Mouse (Mus musculus): Measurements from ENCODE around the gene Gm44502. TPM values are rescaled to one million over a fixed set of nuclear protein-coding genes. Genes with fewer than 3 reads are reported as not detected.

Gm44502 gene
- total RNA-seq (2022) = 1 to 10 TPM in 2 of 4 experiments, under 1 TPM in 2; 0.81 to 2.2 (median 1.0) TPM

DNA sequence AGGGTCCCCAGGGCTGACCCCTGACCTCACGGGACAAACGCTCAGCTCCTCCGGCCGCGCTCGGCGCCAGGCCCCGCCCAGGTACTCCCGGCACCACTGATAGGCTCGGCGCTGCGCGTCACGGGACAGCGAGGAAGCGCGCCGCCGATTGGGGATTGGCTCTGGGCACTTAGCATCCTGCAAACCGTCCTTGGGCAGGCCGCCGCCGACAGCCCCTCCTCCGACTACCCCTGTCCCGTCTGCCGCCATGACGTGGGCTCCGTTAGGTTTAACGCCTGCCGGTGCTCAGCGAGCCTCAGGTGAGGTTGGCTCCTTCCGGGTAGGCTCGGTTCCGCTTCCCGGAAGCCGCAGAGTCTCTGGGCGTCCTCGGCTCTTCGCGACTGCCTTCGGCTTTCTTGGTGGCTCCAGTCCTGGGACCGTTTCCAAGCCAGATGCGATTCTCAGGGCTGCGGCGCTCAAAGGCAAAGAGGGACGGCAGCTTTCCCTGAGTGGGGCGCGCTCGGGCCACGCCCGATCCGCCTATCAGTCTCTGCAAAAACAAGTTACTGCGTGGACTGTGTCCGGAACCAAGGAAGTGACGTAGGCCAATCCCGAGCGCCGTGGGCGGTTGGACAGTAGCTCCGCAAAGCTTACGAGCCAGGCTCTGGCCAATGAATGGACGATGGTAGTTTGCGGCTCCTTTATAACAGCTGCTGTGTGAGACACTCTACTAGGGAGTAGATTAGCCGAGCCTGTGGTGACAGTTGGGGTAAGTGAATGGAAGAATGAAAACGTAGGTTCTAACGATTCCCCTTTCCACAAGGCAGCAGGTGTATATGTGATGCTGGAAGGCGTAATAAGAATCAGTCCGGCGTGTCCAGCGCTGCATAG is at the start of gene Gm44502, which contains the start of the genes C730034F03Rik and Chkb:
Gene Gm44502, minus strand, starts transcription at position 345 of the 870 bp plus-strand sequence.
Gene C730034F03Rik, plus strand, starts transcription at position 238 of the 870 bp plus-strand sequence.
Gene Chkb, minus strand, starts transcription at position 557 of the 870 bp plus-strand sequence.
- DNase-seq (ENCODE audit: low spot score in 2 of 2) = peak; percentile 84 to 91

DNA sequence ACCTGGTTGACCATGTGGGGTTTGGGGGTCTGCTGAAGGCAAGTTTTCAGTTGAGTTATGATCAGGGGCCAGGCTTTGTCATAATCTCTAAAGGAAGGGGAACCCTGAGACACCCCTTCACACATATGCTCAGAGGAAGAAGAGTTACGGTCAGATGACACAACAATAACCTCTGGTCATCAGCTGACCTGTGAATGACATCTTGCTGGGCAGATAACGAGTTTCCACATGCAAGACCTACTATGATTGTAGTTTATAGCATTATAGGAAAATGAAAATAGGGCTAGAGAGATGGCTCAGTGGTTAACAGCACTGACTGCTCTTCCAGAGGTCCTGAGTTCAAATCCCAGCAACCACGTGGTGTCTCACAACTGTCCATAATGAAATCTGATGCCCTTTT is 49.1 kb upstream of the Gm44502 start:
- DNase-seq (ENCODE audit: low spot score in 2 of 2) = no peak

DNA sequence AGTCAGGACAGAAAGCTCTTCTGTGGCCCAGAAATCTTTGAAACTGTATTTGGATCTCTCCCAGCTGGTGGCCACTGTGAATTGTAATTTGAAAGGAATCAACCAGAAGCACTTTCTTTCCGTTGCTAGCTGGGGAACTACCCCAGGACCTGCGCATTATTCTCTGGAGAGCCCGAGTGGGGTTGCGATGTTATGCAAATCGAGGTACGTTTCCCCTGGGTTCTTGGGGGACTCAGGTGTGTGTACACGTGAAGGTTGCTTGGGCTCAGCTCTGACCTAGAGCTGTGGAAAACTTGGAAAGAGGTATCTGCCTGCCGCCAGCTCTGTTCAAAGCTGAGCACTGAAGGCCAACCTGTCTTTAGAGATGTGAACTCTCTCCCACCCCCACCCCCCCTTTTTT is 48.3 kb upstream of the Gm44502 start:
- DNase-seq (ENCODE audit: low spot score in 2 of 2) = no peak

DNA sequence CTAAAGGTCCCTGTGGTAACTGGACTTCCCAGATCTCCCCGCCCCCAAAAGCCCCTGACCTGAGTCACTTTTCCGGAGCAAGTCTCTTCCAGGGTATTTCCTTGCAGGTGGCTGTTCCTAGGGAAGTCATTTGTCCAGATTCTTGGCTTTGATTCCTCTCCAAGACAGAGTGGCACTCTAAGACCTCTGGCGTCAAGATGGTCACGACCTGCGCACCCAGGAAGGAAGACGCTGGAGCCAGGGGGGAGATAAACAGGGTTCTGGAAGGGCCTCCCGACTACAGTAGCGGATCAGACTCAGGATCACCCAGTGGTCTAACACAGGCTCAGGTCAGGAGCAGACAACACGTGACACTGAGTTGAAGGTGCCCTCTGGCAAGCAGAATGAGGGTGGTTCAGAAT is 47.6 kb upstream of the Gm44502 start, which contains the start of gene Arsa:
Gene Arsa, minus strand, starts transcription at position 335 of the 401 bp plus-strand sequence.
- DNase-seq (ENCODE audit: low spot score in 2 of 2) = no peak

DNA sequence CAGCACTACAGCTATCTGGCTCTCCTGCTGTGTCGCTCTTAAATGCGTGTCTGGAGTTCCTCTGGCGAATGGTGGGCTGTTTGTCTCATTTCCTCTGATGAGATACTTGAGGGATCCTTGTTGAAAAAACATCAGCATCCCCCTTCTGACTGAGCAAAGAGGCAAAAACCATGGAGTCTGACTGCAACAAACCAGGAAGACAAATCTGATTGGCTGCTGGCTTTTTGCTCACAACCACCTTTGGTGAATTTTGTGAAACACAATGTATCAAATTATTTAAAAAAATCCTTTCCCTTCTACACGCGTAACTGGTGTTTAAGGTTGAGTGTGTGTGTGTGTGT is 46.9 kb upstream of the Gm44502 start:
- DNase-seq (ENCODE audit: low spot score in 2 of 2) = no peak

DNA sequence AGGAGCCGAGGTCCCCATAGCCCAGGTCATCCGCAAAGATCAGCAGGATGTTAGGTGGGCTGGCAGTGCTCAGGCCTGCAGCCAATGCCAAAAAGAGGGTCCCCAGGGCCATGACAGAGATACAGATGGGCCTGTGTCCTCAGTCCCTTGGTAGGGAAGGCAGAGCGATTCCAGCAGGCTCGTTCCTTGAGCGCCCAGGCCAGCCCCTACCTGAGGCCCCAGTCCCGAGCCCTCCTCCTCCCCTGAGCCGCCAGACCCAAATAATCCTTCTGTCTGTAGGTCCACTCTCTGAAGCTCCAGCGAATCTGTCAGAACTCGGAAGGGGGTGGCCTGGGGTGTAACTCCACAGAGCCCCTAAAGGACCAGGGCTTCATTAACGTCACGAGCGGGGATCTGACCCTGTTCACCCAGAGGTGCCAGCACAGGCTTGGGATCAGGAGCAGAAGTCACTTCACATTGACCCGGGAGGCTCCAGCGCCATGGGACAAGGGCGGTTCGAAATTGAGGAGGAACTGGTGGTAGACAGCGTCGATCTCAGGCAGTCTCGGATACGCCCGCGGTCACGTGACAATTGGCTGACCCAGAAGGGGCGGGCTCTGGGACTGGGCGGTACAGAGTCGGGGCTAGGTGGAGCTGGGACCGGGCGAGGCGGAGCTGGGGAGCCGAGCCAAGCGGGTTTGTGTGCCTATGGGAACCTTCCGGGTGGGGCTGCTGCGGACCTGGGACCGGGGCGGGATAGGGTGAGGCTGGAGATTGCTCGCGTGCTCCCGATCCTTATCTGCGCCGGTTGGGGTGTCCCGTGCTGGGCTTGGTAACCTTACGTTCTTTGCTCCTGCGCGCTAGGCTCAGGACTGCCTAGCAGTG is 46.3 kb upstream of the Gm44502 start:
- peak; percentile 92 for DNase-seq (ENCODE audit: low spot score in 2 of 2)

DNA sequence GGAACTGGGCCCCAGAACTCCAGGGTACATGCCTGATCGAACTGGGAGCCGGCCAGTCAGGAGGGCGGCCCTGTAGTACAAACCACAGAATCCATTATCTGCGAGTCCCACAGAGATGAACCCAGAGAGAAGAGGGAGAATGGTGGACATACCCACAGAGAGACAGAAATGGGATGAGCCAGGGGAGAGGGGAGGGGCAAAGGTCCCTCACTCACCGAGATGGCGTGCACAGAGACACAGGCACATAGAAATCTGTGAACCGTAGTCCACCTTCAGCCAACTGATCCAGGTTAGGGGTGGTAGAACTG is 45.8 kb upstream of the Gm44502 start:
- no peak for DNase-seq (ENCODE audit: low spot score in 2 of 2)

DNA sequence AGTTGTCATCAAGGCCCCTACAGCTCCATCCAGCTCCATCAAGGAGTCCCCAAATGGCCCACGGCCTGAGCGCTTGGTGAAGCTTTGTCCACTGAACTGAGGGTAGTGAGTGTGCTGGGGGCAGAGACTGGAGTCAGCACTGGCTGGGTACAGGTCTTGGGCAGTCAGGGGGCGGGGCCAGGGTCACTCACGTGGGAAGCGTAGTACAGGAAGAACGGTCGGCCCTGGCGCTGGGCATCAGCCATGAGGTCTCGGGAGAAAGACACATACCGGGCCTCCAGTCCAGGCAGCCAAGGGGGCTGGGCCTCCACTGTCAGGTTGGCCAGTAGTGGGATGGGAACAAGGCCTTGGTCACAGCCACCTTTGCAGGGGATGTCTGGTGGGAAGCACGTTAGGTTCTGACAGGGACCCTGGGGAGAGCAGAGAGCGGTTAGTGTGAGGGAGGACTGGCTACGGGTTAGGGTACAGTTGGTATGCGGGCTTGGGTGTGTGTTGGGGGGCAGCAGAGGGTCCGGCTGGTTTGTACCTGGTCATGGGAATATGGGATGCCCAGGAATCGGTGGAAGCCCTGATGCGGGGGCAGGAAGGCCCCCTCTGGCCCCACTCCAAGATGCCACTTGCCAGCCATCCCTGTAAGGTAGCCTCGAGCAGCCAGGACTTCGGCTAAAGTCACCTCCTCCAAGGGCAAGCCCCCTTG is 45.2 kb upstream of the Gm44502 start:
- no peak for DNase-seq (ENCODE audit: low spot score in 2 of 2)

DNA sequence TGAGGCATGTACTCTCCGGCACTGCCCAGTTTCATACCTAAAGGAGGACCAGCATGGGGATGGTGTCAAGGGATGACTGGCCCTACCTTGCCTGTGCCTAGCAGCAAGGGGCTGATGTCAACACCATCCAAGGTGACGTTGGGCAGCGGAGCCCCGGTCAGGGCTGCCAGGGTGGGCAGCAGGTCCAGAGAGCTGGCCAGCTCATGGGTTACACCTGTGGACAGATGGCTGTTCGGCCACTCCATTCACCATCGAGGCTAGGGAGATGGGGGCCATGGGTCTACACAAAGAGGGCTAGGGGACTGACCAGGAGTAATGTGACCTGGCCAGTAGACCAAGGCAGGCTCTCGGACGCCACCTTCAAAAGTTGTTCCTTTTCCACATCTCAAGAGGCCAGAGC is 44.4 kb upstream of the Gm44502 start:
- no peak for DNase-seq (ENCODE audit: low spot score in 2 of 2)

DNA sequence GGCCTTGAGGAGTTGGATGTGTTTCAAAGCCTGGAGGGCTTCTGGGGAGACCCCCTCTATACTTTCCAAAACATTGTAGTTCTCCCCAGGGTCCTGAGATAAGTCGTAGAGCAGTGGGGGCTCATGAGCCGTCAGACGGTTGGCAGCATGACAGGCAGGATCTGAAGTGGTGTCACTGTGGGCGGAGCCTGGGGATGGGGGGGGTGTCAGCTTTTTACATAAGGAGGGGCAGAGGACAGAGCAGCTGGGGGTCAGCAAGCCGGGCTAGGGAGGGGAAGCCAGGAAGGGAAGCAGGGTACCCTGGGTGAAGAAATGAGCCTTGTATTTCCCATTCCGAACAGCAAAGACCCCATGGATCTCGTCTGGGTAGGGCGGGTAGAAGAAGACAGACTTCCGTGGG is 43.9 kb upstream of the Gm44502 start:
- DNase-seq (ENCODE audit: low spot score in 2 of 2) = no peak

DNA sequence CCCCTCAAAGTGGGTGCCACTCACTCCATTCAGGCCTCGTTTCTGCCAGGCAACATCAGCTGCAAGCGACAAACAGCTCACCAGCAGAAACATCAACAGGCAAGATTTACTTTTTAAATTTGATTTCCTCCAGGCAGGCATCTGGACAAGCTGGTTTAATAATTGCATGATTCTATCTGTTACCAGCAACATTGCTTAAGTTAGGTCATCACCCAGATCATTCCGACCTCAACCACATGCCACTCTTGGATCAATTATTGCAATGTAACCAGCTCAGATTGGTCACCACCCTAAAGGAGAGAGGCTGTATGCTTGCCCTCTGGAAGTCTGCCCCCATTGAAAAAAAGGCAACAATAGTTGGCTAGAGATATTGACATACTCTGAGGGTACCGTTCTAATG is 42.0 kb upstream of the Gm44502 start:
- no peak for DNase-seq (ENCODE audit: low spot score in 2 of 2)

DNA sequence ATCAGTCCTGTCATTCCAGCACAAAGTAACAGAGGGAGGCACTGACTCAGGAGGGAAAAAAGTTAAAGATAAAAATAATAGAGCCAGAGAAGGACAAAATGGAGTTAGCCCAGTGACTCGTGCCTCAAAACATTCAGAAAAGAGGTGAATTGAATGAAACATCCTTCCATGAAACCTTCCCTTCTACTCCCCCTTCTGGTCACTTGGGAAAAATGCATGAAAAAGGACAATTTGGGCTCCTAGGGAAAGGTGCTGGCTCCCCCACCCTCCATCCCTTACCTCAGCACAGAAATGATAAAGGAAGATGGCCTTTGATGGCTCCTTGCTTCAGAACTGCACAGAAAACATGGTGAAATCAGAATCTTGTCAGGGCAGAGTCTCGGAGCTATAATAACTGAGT is 39.1 kb upstream of the Gm44502 start:
- no peak for DNase-seq (ENCODE audit: low spot score in 2 of 2)

DNA sequence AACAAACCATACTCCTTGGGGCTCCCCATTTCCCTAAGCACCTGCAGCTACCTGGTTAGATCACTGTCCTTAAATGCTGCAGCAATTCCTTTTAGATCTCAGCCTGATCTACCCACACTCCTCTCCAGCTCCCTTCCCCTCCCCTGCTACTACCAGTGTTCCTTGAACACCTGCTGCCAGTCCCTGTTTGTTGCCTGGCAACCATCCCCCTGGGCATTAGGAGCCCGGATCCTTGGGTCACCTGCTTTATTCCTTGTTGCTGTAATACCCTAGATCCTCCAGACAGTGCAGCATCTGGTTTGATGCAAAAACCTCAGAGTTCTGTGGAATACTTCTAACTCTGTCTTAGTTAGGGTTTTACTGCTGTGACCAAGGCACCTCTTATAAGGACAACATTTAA is 35.6 kb upstream of the Gm44502 start:
- DNase-seq (ENCODE audit: low spot score in 2 of 2) = no peak

DNA sequence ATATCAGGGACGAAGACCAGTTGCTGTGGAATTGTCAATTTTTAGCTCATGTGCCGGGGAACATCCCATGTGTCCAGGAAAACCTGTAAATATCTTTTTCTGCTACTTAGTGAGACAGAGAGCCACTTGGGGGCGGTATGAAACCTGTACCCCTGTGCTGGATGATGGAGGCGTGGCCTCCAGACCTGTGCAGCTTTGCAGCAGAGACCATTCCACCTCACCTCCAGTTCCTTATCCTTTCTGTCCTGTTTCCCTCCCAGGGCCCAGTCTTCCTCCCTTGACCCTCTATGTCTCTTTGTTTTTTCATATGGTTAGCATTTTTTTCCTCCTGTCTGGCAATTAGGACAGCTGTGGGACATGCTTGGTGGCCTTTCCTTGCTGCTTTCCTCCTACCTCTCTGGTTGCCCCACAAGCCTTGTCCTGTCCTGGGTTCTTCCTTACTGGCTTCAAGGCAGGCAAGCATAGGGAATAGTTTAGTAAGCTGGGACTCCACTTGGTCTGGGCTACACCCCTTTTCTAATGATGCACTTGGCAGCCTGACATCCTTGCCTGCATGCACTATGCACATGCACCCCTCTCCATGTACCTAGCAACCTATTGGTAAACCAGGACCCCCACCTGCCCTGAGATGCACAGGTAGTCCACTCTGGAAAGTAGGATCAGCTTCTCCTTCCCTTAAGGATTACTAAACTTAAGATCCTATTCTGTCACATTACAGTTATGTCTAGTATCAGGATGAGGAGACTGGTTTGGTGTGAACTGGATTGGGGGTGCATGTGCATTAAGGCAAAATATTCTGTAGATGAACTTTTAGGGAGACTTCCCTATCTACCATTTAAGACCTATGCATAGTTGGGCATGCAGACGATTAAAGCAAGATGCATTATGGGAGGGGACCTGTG is 34.1 kb upstream of the Gm44502 start:
- no peak for DNase-seq (ENCODE audit: low spot score in 2 of 2)

DNA sequence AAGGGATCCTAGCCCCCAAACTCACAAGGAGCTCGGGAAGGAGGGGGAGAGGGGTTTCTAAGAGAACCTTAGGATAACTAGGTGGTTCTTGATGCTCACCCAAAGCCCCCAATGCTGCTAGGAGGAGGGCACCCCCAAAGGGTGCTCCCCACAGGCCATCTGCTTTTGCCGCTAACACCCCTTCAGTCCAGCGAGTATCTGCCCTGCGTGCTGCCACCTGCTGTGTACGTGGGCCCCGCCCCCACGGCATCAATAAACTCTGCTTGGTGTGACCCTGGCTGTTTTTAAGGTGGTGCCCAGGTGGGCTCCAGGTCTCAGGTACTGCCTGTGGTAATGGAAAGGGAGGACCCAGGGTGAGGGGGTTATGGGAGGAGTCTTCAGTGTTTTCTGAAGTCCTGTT is 32.7 kb upstream of the Gm44502 start:
- DNase-seq (ENCODE audit: low spot score in 2 of 2) = no peak

DNA sequence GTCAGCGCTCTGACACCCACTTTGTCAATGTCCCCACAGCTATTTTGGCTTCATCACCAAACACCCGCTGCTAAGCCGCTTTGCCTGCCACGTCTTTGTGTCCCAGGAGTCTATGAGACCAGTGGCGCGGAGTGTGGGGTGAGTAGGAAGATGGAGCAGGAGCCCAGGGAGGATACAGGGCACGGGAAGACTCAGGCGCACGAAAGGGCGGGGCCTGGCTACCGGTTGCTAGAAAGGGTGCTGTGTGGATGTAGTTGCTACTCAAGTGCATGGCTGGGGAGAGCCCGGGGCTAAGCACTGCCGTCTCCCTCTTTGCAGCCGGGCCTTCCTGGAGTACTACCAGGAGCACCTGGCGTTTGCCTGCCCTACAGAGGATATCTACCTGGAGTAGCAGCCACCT is 31.8 kb upstream of the Gm44502 start:
- no peak for DNase-seq (ENCODE audit: low spot score in 2 of 2)

DNA sequence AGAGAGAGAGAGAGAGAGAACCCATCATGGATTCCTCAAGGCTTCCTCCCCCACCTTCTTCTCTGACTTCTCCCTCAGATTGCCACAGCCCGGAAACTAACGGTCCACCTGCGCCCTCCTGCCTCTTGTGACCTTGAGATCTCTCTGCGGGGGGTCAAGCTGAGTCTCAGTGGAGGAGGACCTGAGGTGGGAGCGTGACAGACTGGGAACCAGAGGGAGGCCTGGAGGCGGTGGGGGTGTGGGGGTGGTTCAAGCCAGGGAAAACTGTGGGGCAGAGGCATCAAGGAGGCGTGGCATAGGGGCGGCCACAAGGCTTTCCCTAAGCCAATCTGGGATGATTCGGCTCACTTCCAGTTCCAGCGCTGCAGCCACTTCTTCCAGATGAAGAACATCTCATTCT is 30.8 kb upstream of the Gm44502 start:
- DNase-seq (ENCODE audit: low spot score in 2 of 2) = no peak

DNA sequence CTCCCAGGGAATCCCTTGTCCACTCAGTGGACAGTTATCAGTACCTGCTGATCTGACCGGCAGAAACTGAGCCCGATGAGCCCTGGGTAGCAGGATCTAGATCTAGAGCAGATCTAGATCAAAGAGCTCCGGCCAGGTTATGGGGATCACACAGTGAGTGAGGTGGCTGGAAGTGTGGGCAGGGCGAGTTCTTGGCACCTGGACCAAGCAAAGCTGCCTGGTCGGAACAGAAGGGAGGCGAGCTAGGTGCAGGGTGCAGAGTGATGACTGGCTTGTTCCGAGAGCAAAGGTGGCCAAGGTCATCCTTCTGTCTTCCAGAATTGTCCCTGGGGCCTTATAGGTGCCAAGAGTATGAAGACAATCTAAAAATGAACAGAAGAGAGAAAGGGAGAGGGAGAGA is 30.3 kb upstream of the Gm44502 start:
- DNase-seq (ENCODE audit: low spot score in 2 of 2) = no peak

DNA sequence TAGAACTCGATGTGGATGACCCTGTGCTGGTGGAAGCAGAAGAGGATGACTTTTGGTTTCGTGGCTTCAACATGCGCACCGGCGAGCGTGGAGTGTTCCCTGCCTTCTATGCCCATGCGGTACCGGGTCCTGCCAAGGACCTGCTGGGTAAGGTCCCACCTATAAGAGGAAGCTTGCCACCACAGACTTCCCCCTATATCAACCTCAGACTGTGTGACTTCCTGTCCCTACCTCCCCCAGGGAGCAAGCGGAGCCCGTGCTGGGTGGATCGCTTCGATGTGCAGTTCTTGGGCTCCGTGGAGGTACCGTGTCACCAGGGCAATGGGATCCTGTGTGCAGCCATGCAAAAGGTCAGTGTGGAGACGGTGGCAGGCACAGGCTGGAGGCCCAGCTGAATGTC is 29.4 kb upstream of the Gm44502 start:
- no peak for DNase-seq (ENCODE audit: low spot score in 2 of 2)

DNA sequence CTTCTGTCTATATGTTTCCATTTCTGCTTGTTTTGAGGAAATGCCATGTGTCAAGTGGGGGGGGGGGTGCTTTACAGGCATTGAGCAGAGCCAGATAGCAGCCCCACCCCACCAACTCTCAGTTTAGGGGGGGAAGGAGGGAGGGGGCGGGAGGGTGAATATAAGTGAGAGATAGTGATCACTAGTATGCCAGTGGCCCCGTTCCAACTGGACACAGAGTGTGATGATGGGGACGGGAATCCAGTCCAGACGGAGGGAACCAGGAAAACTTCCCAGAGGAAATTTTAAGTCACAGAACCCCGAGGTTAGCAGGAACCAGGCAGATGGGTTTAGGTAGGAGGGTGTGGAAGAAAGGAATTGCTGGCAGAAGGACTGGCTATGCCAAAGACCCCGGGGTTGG is 26.1 kb upstream of the Gm44502 start:
- no peak for DNase-seq (ENCODE audit: low spot score in 2 of 2)

DNA sequence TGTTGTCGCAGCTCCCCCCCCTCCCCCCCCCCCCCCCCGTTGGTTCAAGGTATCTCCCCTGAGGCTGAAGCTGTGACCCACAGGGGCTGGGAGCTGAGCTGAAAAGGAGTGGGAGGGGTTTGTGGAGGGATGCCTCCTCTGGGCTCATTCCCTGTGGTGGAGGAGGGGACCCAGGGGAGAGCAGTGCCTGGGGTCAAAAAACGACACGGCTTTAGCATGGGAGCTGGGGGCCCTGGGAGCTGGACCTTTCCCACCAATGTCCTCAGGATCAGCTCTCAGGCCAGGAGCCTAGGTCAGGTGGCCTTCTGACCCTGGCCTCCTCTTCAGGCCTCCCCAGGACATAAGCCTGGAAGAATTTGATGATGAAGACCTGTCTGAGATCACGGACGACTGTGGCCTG is 25.4 kb upstream of the Gm44502 start:
- DNase-seq (ENCODE audit: low spot score in 2 of 2) = no peak
